Mouse (Mus musculus): ENCODE results near the gene Gpsm2. TPM values are rescaled to one million over a fixed set of nuclear protein-coding genes. Genes with fewer than 3 reads are reported as not detected.

Gene Gpsm2
- polyA plus RNA-seq, 1 experiment from 2014 or later: 42.2 TPM

- peak overlapping the region; percentile 36 for H3K4me2 ChIP-seq (ENCODE audit: low read depth, low read length)
These were observed 4.1 kb downstream of the Gpsm2 start for GRCm38 (mm10) chr3:108717896-108718502.

GRCm38 (mm10) chr3:108714837-108715236, 7.3 kb downstream of the Gpsm2 start:
- H3K27me3 ChIP-seq (ENCODE audit: control insufficient read depth, insufficient read depth, low read depth, low read length): no peaks in the 10 kb centered on the region
- H3K4me1 ChIP-seq (ENCODE audit: control insufficient read depth, low read depth, low read length): peaks cover 36% of the 10 kb centered on the region
- H3K27ac ChIP-seq (ENCODE audit: low read length): 0 out of 2 replicates have a peak overlapping the region, but pooled peaks have one; percentile 48
- no peak overlapping the region for H3K4me3 ChIP-seq (ENCODE audit: low read depth, low read length)
- 69% methylated on average over 4 of the region's 4 CpGs for WGBS (ENCODE audit: insufficient replicate concordance)
- H3K4me2 ChIP-seq (ENCODE audit: low read depth, low read length): peak overlapping the region; percentile 37
- peak; percentile 82 for ATAC-seq (ENCODE audit: low read depth)
- H3K9me3 ChIP-seq (replicated peaks; ENCODE audit: control insufficient read depth, low read length): no peaks in the 10 kb centered on the region
- H3K36me3 ChIP-seq (ENCODE audit: control insufficient read depth, insufficient read depth): no peaks in the 10 kb centered on the region
- H3K9ac ChIP-seq (ENCODE audit: low read depth, low read length): no peak overlapping the region

More at GRCm38 (mm10) chr3:108717896-108718502, 4.1 kb downstream of the Gpsm2 start:
- WGBS (ENCODE audit: insufficient replicate concordance): 25% methylated on average over 3 of the region's 3 CpGs
- no peak overlapping the region for H3K4me3 ChIP-seq (ENCODE audit: low read depth, low read length)
- no peak for ATAC-seq (ENCODE audit: low read depth)
- H3K36me3 ChIP-seq (ENCODE audit: control insufficient read depth, insufficient read depth): no peaks in the 10 kb centered on the region
- H3K4me1 ChIP-seq (ENCODE audit: control insufficient read depth, low read depth, low read length): peaks cover 41% of the 10 kb centered on the region
- no peaks in the 10 kb centered on the region for H3K27me3 ChIP-seq (ENCODE audit: control insufficient read depth, insufficient read depth, low read depth, low read length)
- H3K27ac ChIP-seq (ENCODE audit: low read length): peak overlapping the region; percentile 29; the same call in 1 of the 2 replicates
- H3K9me3 ChIP-seq (replicated peaks; ENCODE audit: control insufficient read depth, low read length): no peaks in the 10 kb centered on the region
- H3K9ac ChIP-seq (ENCODE audit: low read depth, low read length): no peak overlapping the region

- H3K36me3 ChIP-seq (ENCODE audit: control insufficient read depth, insufficient read depth): no peaks in the 10 kb centered on the region; the same call in 1 of the 2 replicates
- peaks cover 22% of the 10 kb centered on the region for H3K4me1 ChIP-seq (ENCODE audit: control insufficient read depth, low read depth, low read length)
- H3K9me3 ChIP-seq (replicated peaks; ENCODE audit: control insufficient read depth, low read length): no peaks in the 10 kb centered on the region
- no peak overlapping the region for H3K27ac ChIP-seq (ENCODE audit: low read length)
- no peaks in the 10 kb centered on the region for H3K27me3 ChIP-seq (ENCODE audit: control insufficient read depth, insufficient read depth, low read depth, low read length)
- no peak overlapping the region for H3K4me2 ChIP-seq (ENCODE audit: low read depth, low read length)
- WGBS (ENCODE audit: insufficient replicate concordance): 35% methylated on average over 3 of the region's 3 CpGs
- H3K4me3 ChIP-seq (ENCODE audit: low read depth, low read length): no peak overlapping the region
- no peak overlapping the region for H3K9ac ChIP-seq (ENCODE audit: low read depth, low read length)
- no peak for ATAC-seq (ENCODE audit: low read depth)
These were observed 8.9 kb downstream of the Gpsm2 start for GRCm38 (mm10) chr3:108713065-108713675.

- no peak overlapping the region for H3K4me2 ChIP-seq (ENCODE audit: low read depth, low read length)
- H3K27me3 ChIP-seq (ENCODE audit: control insufficient read depth, insufficient read depth, low read depth, low read length): no peaks in the 10 kb centered on the region
- no peak overlapping the region for H3K9ac ChIP-seq (ENCODE audit: low read depth, low read length)
- no peaks in the 10 kb centered on the region; the same call in 1 of the 2 replicates for H3K36me3 ChIP-seq (ENCODE audit: control insufficient read depth, insufficient read depth)
- no peak for ATAC-seq (ENCODE audit: low read depth)
- no peak overlapping the region for H3K4me3 ChIP-seq (ENCODE audit: low read depth, low read length)
- H3K27ac ChIP-seq (ENCODE audit: low read length): no peak overlapping the region
- H3K4me1 ChIP-seq (ENCODE audit: control insufficient read depth, low read depth, low read length): peaks cover 17% of the 10 kb centered on the region
- no peaks in the 10 kb centered on the region for H3K9me3 ChIP-seq (replicated peaks; ENCODE audit: control insufficient read depth, low read length)
- WGBS (ENCODE audit: insufficient replicate concordance): 92% methylated on average over 5 of the region's 5 CpGs
These were observed 10.8 kb downstream of the Gpsm2 start for GRCm38 (mm10) chr3:108711296-108711695.

- Histone ChIP-seq H3K4me2 (ENCODE audit: low read depth, low read length) (no peak overlapping the region), H3K9me3 (replicated peaks; ENCODE audit: control insufficient read depth, low read length) (no peaks in the 10 kb centered on the region), H3K27me3 (ENCODE audit: control insufficient read depth, insufficient read depth, low read depth, low read length) (no peaks in the 10 kb centered on the region), H3K27ac (ENCODE audit: low read length) (no peak overlapping the region), H3K9ac (ENCODE audit: low read depth, low read length) (no peak overlapping the region), H3K4me3 (ENCODE audit: low read depth, low read length) (no peak overlapping the region), H3K4me1 (ENCODE audit: control insufficient read depth, low read depth, low read length) (no peaks in the 10 kb centered on the region), H3K36me3 (ENCODE audit: control insufficient read depth, insufficient read depth) (peaks cover 31% of the 10 kb centered on the region)
- no peak for ATAC-seq (ENCODE audit: low read depth)
- 96% methylated on average over 8 of the region's 8 CpGs for WGBS (ENCODE audit: insufficient replicate concordance)
These were observed 19.3 kb downstream of the Gpsm2 start for GRCm38 (mm10) chr3:108702789-108703188.

- no peak for ATAC-seq (ENCODE audit: low read depth)
- H3K36me3 ChIP-seq (ENCODE audit: control insufficient read depth, insufficient read depth): peaks cover 45% of the 10 kb centered on the region
- no peak overlapping the region for H3K27ac ChIP-seq (ENCODE audit: low read length)
- H3K4me2 ChIP-seq (ENCODE audit: low read depth, low read length): no peak overlapping the region
- no peaks in the 10 kb centered on the region for H3K9me3 ChIP-seq (replicated peaks; ENCODE audit: control insufficient read depth, low read length)
- no peaks in the 10 kb centered on the region for H3K27me3 ChIP-seq (ENCODE audit: control insufficient read depth, insufficient read depth, low read depth, low read length)
- H3K4me1 ChIP-seq (ENCODE audit: control insufficient read depth, low read depth, low read length): no peaks in the 10 kb centered on the region
- no peak overlapping the region for H3K9ac ChIP-seq (ENCODE audit: low read depth, low read length)
- WGBS (ENCODE audit: insufficient replicate concordance): 69% methylated on average over 1 of the region's 1 CpGs
- no peak overlapping the region for H3K4me3 ChIP-seq (ENCODE audit: low read depth, low read length)
These were observed 20.9 kb downstream of the Gpsm2 start for GRCm38 (mm10) chr3:108701256-108701655.

GRCm38 (mm10) chr3:108699786-108700185, 22.3 kb downstream of the Gpsm2 start:
- H3K27ac ChIP-seq (ENCODE audit: low read length): no peak overlapping the region
- H3K4me1 ChIP-seq (ENCODE audit: control insufficient read depth, low read depth, low read length): no peaks in the 10 kb centered on the region
- no peak overlapping the region for H3K9ac ChIP-seq (ENCODE audit: low read depth, low read length)
- WGBS (ENCODE audit: insufficient replicate concordance): 76% methylated on average over 4 of the region's 4 CpGs
- H3K4me2 ChIP-seq (ENCODE audit: low read depth, low read length): no peak overlapping the region
- no peaks in the 10 kb centered on the region for H3K9me3 ChIP-seq (replicated peaks; ENCODE audit: control insufficient read depth, low read length)
- no peak overlapping the region for H3K4me3 ChIP-seq (ENCODE audit: low read depth, low read length)
- no peaks in the 10 kb centered on the region for H3K27me3 ChIP-seq (ENCODE audit: control insufficient read depth, insufficient read depth, low read depth, low read length)
- no peak for ATAC-seq (ENCODE audit: low read depth)
- H3K36me3 ChIP-seq (ENCODE audit: control insufficient read depth, insufficient read depth): peaks cover 56% of the 10 kb centered on the region

- Histone ChIP-seq H3K4me2 (ENCODE audit: low read depth, low read length) (no peak overlapping the region), H3K27me3 (ENCODE audit: control insufficient read depth, insufficient read depth, low read depth, low read length) (no peaks in the 10 kb centered on the region), H3K9me3 (replicated peaks; ENCODE audit: control insufficient read depth, low read length) (no peaks in the 10 kb centered on the region), H3K9ac (ENCODE audit: low read depth, low read length) (no peak overlapping the region), H3K27ac (ENCODE audit: low read length) (no peak overlapping the region), H3K4me3 (ENCODE audit: low read depth, low read length) (no peak overlapping the region), H3K36me3 (ENCODE audit: control insufficient read depth, insufficient read depth) (peaks cover 63% of the 10 kb centered on the region), H3K4me1 (ENCODE audit: control insufficient read depth, low read depth, low read length) (no peaks in the 10 kb centered on the region)
- no peak for ATAC-seq (ENCODE audit: low read depth)
- 73% methylated on average over 8 of the region's 8 CpGs for WGBS (ENCODE audit: insufficient replicate concordance)
These were observed 23.4 kb downstream of the Gpsm2 start for GRCm38 (mm10) chr3:108698662-108699061.

- peaks cover 46% of the 10 kb centered on the region for H3K36me3 ChIP-seq (ENCODE audit: control insufficient read depth, insufficient read depth)
These were observed 27.8 kb downstream of the Gpsm2 start for GRCm38 (mm10) chr3:108694321-108694720.

More at GRCm38 (mm10) chr3:108694321-108694720, 27.8 kb downstream of the Gpsm2 start:
- Histone ChIP-seq H3K4me2 (ENCODE audit: low read depth, low read length) (no peak overlapping the region), H3K27me3 (ENCODE audit: control insufficient read depth, insufficient read depth, low read depth, low read length) (no peaks in the 10 kb centered on the region), H3K4me1 (ENCODE audit: control insufficient read depth, low read depth, low read length) (no peaks in the 10 kb centered on the region), H3K27ac (ENCODE audit: low read length) (no peak overlapping the region), H3K9ac (ENCODE audit: low read depth, low read length) (no peak overlapping the region), H3K9me3 (replicated peaks; ENCODE audit: control insufficient read depth, low read length) (no peaks in the 10 kb centered on the region), H3K4me3 (ENCODE audit: low read depth, low read length) (no peak overlapping the region)
- 87% methylated on average over 9 of the region's 9 CpGs for WGBS (ENCODE audit: insufficient replicate concordance)
- ATAC-seq (ENCODE audit: low read depth): no peak

Data from liver, embryonic 16.5 days (tissue).